Mouse (Mus musculus): ENCODE results near the gene Olfr250.
"Not testable (repeated sequence)": the region's sequence is repeated elsewhere in the genome, so short reads cannot be mapped to it uniquely, and the experiment has no call there.

Gene Olfr250

DNA sequence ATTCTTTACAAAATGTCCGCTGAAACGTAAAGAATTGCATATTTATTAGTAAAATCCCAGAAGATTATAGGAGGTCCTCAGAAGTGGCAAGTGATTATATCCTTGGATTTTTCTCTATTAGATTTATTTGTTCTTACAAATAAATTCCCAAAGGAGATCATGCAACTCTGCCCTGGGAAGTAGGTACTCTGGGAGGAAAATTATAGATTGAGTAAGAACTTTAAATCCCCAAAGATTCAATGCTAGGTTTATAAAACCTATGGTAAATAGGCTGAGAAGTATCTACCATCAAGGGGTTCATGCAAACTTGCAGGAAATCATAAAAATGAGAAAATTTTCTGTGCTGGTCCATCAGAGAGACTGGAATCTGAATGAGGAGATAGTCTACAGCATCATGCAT lies at the start of gene Olfr250:
TSS of gene Olfr250 (plus strand) at position 301 of the 400 bp plus-strand sequence.
- no peak for DNase-seq

DNA sequence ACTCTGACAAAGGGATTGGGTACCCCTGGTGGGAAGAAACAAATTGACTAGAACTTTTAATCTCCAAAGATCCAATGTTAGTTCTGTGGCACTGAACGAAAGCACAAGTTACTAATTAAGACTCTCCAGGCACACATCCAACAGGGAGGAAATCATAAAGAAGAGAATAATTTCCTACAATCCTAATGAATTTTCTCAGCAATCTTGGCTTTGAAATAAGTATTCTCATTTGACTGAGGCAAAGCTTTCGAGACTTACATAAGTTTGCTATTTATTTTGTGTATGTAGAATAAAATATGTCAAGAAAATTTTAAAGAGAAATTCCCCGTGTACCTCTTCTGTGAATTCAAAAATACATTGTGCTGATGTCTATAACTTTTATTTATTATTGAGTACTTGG lies 37.9 kb upstream of the Olfr250 start, which contains the start of gene Olfr25:
TSS of gene Olfr25 (plus strand) at position 301 of the 400 bp plus-strand sequence.
- no peak for DNase-seq

DNA sequence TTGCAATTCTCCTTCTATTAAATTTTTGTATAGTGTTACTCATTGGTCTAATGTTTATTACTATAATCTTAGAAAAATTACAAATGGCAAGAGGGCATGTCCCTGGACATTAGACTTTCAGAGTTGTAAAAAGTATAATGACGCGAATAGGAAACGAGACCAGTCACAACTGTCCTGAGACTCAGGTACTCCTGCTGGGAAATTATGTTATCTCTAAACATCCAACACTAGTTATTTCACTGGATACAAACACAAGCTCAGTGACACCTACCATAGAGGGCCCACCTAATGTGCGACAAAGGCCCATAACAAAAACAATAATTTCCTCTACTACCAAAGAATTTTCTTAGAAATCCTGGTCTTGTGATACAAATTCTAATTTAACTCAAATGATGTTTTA lies 18.6 kb upstream of the Olfr250 start, which contains the start of gene Olfr898:
TSS of gene Olfr898 (plus strand) at position 301 of the 400 bp plus-strand sequence.
- no peak for DNase-seq

GRCm38 (mm10) chr9:38376786-38377185 lies 10.1 kb downstream of the Olfr250 start, which contains the start of gene Olfr251:
Gene Olfr251, plus strand, starts transcription at chr9:38377086.
- DNase-seq = no peak

- DNase-seq = no peak
Observed at GRCm38 (mm10) chr9:38401398-38401797, 34.7 kb downstream of the Olfr250 start, which contains the start of gene Olfr147. Gene Olfr147, plus strand, starts transcription at chr9:38401698.

DNA sequence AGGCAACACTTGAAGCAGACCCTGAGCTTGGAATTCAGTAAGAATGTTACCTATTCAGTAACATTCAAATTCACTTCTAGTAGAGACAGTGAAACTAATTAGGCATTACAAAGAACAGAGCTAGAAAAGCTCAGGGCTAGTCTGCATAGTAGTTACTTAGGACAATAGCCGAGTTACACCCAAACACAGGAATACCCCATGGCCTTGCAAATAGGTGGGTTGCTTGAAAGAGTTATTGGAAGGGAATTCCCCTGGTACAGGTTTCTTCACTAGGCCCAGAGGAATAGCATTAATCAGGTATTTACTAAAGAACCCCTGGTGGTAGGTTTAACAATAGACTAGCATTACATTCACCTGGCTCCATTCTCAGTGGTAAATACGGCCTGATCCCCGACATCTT lies 40.8 kb downstream of the Olfr250 start:
- not testable (repeated sequence) for DNase-seq

DNA sequence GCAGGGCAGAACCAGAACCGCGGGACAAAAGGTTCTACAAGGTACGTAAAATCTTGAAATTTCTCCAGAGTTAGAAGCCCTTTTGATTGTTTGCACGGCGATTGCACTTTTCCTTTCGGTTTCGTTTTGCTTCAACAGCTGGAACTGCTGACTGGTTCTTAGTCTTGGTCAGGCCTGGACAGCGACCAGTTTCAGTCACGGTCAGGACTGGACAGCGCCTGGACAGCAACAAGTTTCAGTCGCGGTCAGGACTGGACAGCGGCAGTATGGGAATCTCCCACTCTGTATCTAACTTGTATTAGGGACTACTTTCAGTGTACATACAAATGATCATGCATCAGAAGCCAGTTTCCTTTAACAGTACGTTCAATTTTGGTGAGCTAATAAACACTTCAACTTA lies 46.8 kb downstream of the Olfr250 start:
- not testable (repeated sequence) for DNase-seq
